Mouse (Mus musculus) frontal cortex, postnatal 14 days (tissue): ENCODE measurements around the gene Itgae.

Experiments used
- DNase-seq, 2 experiments: peaks; one replicate each; pipeline ENCODE4 v3.0.0; 2022; ENCODE audit warnings: low spot score in 2 of 2

Itgae gene

DNA sequence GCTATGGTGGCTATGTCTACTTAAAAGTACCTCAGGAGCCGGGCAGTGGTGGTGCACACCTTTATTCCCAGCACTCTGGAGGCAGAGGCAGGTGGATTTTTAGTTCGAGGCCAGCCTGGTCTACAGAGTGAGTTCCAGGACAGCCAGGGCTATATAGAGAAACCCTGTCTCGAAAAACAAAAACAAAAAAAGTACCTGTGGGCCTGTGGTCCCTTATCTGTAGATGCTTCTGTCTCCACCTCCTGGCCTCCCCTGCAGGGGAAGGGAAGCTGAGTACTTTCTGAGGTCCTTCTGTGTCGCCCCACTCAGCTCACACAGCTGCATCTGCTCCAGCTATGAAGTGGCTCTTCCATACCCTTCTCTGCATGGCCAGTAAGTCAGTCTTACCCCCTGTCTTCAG, at the start of gene Itgae:
Itgae (plus strand) TSS at position 301 of the 400 bp plus-strand sequence.
- DNase-seq = no peak

DNA sequence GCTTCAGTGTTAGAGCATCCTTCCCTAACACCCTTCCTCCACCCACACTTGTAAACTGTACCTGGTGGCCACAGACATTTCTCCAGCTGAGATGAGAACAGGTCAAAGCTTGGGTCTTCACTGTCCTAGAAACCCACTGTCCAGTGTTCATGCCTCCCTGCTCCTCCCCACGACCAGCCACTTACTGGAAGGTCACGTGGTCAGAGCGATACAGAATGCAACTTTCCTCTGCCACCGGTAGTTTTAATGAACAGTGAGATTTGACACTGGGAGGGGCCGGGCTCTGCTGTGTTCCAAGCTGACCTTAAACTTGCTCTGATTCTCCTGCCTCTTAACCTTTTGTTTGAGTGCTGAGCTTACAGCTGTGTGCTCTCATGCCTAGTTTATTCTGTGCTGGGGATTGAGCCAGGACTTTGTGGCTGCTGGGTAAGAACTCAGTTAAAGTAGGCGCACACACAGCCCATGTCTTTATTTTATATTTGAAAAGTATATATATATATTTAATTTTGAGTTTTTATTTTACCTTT, 46.1 kb upstream of the Itgae start:
- no peak for DNase-seq

DNA sequence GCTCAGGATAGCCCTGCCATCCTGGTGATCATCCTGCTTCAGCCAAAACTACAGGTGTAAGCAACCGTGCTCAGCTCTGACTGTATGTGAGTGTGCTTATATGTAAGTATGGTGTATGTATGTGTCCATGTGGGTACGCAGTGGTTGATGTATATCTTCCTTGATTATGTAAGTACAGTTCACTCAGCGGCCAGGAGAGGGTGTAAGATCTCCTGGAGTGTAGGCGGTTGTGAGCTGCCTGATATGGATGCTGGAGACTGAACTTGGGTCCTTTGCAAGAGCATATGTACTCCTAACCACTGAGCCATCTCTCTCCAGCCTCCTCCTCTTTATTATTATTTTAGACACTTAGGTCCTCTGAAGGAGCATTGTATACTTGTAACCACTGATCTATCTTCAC, 45.6 kb upstream of the Itgae start:
- DNase-seq = no peak

DNA sequence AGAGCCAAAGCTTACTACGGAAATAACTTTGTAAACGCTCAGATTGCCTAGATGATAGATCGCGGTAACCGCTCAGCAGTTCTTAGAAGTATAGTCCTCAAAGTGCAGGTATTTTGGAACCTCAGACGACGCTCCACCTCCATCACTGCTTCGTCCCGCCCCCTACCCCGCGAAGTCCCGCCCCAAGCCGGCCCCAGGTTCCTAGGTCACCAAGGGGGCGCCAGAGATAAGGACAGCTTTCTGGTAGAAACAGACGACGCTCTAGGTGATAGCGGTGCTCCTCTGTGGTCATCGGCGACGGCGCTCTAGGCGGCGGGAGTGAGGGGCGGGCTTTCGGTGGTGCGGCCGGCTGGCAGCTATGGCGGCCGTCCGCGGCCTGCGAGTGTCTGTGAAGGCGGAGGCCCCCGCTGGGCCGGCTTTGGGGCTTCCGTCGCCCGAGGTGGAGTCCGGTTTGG, 42.8 kb upstream of the Itgae start, which contains the start of gene Ncbp3:
Ncbp3 (plus strand) TSS at position 242 of the 455 bp plus-strand sequence.
- DNase-seq = peak; percentile 91

DNA sequence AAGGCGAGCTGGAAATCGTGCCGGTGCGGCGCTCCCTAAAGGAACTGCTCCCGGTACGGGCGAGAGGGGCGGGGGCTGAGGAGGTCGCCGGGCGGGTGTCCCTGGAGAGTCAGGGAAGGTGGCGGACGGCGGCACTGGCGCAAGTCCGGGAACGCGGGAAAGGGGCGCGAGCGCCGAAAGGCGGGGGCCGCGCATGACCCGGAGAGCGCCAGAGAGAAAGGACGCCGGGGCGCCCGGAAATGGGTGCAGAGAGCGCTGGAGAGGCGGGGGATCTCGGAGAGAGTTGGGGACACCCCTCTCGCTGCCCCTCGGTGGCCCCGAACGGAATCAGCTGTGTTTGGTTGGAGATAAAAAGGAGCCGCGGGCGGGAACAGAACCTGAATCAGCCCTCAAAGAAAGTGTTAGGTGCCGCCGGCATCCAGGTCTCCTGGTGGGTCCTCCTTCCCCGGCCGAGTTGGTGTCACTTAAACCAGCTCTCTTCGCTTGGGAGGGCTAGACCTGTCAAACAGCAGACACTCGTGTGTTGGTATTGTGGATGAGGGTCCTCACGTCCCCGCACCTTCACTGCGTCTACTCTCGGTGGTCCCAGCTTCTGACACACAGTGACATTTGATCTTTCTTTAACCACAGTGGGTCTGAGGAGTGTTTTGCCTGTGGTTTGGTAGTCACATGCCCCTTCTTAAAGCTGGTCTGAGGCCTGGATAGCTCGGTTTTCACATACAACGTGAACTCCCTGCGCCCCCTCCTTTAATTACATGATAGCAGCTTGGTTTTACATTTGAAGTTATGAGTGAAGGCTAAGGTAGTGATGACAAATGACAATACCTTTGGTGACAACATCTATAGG, 42.1 kb upstream of the Itgae start:
- no peak for DNase-seq

DNA sequence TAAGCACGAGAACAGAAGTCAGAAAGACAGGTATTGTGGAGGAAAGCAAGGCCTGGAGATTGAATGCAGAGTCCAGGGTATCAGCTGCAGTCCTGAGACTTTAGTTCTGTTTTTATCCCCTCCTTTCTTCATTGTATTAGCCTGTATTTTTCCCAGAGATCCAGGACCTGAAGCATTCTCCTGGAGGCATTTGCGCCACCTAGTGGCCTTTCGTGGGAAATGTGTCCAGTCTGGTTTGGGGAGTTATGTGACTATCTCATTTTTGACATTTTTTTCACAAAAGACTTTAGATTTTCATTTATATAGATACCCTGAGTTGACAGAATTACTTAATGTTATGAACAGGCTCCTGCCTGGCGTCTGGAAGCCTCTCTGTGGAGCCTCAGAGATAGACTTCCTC, 41.0 kb upstream of the Itgae start:
- DNase-seq = peak in 1 of 2 experiments; percentile 76

DNA sequence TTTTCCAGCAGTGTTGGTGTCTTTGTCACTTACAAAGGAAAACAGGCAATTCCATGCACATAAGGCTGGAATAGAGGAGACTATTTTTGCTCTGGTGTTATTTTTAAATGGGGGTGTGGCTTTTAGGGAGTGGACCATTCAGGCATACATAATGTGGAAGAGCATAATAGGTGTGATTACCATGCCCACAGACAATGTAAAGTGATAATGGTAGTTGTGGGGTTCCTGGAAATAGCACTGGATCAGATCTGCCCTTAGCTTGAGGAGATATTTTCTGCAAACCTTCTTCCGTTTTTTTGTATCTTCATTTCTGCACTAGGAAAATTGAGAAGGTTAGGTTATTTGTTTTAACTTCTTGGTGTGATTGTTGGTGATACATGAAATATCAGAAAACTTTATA, 37.6 kb upstream of the Itgae start:
- no peak for DNase-seq

DNA sequence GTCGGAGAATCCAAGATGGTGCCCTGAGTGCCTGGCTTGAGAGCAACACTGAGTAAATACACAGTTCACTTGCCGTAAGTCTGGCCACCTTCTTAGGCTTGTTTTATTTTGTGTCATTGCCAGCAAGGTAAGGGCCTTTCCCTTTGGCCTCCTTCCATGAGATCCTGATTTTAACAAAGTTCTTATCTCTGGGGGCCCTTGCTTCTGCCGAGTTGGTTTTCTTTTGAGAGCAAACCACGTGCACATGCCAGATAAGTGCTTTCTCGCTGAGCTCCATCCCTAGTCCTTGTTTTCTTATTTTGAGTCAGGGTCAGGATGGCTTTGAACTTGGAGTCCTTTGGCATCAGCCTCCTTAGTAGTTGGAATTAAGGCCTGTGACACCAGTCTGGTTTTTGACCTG, 32.7 kb upstream of the Itgae start:
- no peak for DNase-seq

DNA sequence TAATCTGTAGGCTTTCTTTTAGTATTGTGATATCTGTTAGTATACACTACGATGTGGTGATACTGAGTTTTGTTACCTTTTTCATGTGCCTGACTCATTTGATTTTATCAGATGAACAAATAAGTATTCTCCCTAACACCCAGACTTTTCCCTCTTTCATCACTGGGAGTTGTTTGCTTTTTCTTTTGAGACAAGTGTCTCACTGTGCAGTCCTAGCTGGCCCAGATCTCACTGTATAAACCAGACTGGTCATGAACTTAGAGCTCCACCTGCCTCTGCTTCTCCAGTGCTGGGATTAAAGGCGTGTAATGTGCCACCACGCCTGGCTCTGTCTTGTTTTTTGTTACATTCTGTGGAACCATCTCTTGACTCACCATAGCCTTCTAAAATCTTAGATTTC, 30.8 kb upstream of the Itgae start:
- no peak for DNase-seq

DNA sequence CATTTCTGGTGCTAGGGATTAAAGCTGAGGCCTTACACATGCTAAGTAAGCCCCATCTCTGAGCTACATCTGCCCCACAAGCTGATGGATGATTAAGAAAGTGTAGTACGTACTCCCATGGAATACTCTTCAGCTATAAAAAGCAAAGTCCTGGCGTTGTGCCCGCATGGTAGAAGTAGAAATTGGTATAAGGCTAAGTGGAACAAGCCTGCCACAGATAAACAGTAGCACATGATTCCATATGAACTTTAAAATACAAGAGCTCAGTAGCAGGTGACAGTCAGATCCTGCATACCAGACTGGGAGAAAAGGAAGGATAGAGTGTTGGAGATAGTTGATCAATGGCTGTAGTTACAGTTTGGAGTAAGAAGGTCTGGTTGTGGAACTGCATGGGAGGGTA, 29.0 kb upstream of the Itgae start:
- no peak for DNase-seq

DNA sequence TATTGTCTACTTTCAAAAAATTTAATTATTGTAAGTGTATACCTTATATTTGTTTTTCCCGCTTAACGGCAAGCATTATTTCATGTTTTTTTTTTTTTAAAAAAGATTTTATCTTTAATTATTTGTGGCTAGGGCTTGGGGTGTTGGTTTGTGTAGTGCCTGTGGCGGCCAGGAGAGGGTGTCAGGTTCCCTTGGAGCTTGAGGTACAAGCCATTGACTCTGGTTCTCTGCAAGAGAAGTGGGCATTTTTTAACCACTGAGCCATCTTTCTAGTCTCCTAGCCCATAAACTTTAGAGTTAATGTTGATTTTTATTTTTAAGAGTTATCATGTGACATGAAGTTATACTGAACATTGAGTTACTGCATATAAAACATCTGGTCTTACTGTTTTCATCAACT, 18.5 kb upstream of the Itgae start:
- DNase-seq = no peak

DNA sequence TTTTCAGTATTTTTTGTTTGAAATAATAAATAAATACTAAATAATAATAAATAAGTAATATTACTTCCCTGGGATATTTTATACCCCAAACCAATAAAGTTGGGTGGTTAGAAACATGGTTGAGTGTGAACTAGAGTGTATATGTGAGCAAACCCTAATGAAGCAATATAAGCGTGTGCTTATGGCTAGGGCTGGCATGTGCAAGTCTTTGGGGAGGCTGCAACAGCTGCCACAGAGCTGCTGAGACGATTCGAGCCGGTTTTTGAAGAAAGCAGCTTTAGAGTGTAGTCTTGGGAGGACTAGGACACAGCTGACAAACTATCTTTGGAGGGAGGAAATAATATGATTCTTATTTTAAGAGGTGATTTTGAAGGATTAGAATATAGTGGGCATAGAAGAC, 14.1 kb upstream of the Itgae start:
- no peak for DNase-seq

DNA sequence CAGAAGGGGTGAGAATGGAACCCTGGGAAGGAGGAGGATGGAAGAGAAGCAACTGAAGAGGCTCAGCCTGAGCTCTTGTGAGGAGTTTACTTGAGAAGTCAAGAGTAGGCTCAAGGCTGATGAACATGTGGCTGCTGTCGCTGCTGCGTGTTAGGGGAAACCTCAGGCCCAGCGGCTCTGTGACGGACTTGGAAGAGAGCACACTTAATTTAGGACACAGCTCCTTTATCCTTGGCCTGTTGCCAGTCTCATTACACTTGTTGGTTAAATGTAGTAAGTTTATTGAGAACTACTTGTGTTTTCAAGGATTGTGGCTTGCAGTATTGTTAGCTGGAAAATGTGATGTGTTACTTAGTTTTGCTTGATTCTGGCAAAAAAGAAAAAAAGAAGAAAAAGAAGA, 13.7 kb upstream of the Itgae start:
- DNase-seq = no peak

DNA sequence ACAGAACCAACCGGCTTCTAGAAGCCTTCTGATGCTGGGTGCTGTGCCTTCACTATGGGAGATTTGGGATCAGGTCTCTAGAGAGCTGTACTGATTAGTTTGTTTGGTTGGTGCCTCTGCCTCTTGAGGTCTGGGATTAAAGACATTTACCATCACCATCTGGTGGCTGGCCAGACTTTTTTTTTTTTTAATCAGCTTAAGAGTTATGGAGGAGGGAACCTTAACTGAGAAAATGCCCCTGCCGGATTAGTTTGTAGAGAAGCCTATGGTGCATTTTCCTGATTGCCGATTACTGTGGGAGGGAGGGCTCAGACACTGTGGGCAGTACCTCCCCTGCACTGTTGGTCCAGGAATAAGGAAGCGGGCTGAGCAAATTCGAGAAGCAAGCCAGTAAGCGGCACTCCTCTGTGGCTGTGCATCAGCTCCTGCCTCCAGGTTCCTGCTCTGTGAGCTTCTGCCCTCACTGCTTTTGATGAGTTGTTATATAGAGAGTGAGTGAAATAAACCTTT, 13.1 kb upstream of the Itgae start:
- DNase-seq = no peak

DNA sequence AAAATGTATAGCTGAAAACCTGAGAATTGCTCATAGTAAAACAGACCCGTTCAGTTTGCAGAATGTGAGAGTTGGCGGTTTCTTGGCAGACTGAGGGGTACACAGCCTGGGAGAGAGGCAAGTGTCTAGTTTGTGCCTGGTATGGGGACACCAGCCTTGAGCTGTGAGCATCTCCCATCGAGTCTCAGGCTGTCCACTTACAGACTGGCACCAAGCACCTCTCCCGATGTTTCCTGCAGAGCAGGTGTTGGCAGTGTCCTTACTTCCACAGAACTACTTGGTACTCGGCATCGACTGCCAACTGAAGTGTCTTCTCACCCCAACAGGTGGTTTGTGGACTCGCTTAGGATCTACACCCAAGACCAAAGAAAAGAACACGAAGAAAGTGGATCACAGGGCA, 11.8 kb upstream of the Itgae start:
- no peak for DNase-seq

DNA sequence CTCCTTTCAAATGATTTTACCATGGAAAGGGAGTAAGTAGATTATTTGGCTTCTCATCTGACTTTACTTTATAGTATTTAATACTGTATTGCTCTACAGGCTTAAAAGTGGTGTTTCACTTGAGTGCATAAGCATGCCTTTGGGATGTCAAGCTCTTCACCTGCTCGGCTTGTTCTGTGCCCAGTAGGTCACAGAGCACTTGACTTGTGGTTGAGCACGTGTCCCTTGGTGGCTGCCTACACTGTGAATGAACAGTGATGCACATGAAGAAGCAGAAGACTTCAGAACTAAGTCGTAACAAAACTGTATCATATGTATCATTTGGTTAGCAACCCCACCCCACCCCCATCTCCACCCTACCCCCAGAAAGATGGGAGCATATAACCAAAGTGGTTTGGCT, 10.1 kb upstream of the Itgae start:
- DNase-seq = no peak

DNA sequence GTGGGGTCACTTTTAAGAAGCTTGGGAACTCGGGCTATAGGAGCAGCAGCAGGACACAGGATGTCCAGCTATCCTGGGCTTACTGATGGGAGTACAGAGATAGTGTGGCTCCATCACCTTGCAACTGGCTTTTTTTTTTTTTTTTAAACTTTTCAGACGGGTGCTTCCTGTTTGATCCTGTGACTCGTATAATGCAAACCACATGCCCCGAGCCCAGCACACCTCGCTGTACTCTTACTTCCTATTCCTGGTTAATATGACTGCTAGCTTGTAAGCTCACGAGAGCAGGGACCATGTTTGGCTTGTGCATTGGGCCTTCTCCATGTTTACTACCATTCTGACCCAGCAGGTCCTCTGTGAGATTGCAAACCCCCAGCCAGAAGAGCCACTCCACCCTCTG, 6.1 kb upstream of the Itgae start:
- no peak for DNase-seq

DNA sequence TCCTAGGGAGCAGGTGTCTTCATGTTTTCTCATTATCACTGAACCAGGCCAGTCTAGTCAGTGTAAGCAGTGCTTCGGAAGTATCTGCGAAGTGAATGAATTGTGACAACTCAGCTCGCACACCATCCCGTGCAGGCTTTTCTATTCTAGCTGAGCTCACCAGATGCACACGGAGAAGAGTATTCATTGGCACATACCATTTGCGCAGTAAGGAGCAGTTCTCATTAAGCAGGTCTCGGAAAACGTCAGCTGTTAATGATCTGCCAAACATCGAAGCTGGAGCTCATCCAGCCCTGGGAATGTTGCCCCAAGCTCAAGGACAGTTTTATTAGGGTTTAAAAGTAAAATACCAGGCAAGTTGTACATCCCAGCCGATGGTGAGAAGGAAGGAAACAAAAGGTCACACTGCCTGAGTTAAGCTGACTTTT, 5.6 kb upstream of the Itgae start:
- no peak for DNase-seq

DNA sequence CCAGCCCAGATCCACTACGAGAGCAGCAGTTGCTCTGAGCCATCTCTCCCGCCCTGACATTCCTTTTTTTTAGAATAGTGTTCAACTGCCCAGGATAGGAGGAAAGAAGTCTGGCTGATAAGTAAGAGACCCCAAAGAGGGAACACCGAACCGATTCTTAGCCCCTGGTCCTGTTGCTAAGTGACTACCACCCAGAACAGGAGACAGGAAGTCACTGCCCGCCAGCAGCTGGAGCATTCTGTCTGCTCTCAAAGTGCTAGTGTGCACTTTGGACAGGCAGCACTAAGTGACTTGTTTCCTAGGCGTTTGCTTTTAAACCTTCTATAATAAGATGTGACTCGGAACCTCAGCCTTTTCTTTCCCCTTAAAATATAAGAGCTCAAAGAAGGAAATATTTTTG, 5.0 kb upstream of the Itgae start:
- no peak for DNase-seq

DNA sequence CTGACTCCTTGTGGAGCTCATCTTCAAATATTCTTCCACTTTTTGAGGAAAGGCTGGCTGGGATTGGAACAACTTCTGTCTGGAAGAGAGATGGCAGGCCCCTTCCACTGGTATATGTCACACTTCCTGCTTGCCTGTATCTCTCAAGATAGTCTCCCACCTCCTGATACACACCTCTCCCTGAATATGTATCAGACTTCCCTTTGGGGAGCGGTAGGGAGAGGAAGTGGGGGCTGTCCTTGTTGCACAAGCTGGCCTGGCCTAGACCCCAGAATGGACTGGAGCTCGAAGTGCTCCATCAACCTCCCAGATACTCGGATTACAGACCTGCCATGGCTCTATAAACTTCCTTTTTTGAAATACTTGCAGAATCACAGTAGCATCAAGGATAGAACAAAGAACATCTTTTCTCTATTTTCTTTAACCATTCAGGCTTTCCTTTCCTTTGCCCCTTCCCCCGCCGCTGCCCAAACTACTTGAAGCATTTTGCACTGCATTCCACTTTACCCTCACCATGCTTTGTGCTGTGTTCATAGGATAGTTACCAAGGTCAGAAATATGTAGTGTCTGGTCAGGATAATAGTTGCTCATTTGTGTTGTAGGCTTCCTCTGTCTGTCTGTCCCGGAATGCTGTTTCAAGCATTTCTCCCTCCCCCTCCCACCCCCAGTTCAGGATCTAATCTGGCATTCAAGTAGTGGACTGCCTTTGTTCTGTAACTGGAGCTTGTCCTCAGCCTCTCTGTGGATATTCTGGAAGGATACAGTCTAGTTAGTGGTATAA, 2.5 kb upstream of the Itgae start:
- no peak for DNase-seq

DNA sequence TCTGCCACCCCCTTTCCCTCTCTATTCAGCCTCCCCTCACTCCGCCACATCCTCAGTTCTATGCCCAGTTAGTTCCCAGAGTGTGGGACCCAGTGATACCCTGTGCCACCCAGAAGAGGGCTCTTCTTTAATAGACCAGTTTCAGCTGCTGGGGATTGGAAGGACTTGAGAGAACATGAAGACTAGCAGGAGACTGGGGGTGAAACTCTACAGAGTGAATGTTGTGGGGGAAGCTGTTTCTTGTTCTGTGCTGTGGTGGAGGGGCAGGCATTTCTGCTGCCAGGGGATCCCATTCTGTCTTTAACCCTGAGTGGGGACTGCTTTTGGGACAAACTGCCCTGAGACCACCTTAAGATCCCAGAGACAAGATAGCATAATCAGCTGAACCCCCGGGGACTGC, 443 bp downstream of the Itgae start:
- DNase-seq = no peak

DNA sequence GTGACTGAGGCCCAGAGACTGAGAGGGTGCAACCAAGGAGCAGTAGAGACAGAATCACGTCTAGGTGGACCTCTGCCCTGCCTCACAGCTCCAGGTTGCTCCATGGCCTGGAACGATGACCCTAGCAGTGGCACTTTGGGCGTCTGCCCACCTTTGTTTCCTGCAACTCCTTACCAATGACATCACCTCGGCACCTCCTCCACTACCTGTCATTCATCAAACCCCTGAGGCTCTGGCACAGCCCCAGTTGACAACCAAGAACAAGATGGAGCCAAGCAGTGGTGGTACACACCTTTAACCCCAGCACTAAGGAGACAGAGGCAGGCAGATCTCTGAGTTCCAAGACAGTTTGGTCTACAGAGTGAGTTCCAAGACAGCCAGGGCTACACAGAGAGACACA, 1.7 kb downstream of the Itgae start:
- DNase-seq = no peak

DNA sequence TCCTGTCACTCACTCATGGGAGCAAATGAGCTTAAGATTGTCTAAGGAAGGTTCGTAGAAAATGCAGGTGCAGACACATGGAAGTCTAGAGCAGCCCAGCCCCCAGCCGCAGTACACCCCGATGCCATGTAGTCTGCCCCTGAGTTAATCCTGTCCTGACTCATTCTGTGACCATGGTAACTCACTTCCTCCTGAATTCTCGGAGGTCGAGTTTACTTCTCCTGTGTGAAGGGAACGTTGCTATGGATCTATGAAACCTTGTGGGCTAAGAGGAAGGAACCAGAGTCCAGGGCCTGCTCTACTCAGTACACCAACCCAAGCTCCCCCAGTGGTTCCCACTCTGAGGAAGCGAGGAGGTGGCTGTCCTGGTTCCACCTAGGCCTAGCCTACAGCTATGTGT, 2.5 kb downstream of the Itgae start:
- no peak for DNase-seq
